Mouse (Mus musculus) ES-E14 (cell line): Measurements from ENCODE around the gene Alcam. TPM values are rescaled to one million over a fixed set of nuclear protein-coding genes. Genes with fewer than 3 reads are reported as not detected.

ENCODE experiments used
- DNase-seq: peaks from one replicate; pipeline ENCODE4 v3.0.0-alpha.2; 2013; ENCODE audit warnings: low read depth, low spot score
- H3K27ac ChIP-seq: 2 replicates; pipeline ENCODE4 v1.5.1; 2012; ENCODE audit warnings: low read depth, mild to moderate bottlenecking, low read length, moderate library complexity, mixed read lengths; ENCODE audit not compliant: poor library complexity, insufficient read depth, severe bottlenecking
- H3K36me3 ChIP-seq: 2 replicates; pipeline ENCODE4 v1.6.1; 2012; ENCODE audit warnings: mild to moderate bottlenecking, low read length, moderate library complexity, mixed read lengths; ENCODE audit not compliant: control insufficient read depth, poor library complexity, insufficient read depth, severe bottlenecking
- H3K4me1 ChIP-seq, 2 experiments: fragments of 150-350 bp in 1 of 2; sonication (generic) in 1 of 2; 2 replicates each; pipeline ENCODE4 v1.6.1; 2012; ENCODE audit warnings: low read length in 2 of 2, mild to moderate bottlenecking in 1 of 2, mixed read lengths in 1 of 2; ENCODE audit not compliant: control insufficient read depth in 2 of 2, insufficient read depth in 2 of 2, poor library complexity in 1 of 2
- H3K4me3 ChIP-seq, 2 experiments: fragments of 150-350 bp in 1 of 2; sonication (generic) in 1 of 2; 2 replicates each; pipeline ENCODE4 v1.5.1; 2012; ENCODE audit warnings: low read length in 2 of 2, low read depth in 1 of 2, mild to moderate bottlenecking in 1 of 2, mixed read lengths in 1 of 2; ENCODE audit not compliant: insufficient read depth in 1 of 2, poor library complexity in 1 of 2, severe bottlenecking in 1 of 2
- H3K9ac ChIP-seq: 2 replicates; pipeline ENCODE4 v1.6.1; 2012; ENCODE audit warnings: low read depth, mild to moderate bottlenecking, low read length, mixed read lengths; ENCODE audit not compliant: poor library complexity, insufficient read depth, severe bottlenecking
- H3K9me3 ChIP-seq: fragments of 150-350 bp; sonication (generic); 2 replicates; pipeline ENCODE4 v1.6.1; 2012; ENCODE audit warnings: low read depth, mild to moderate bottlenecking, low read length; ENCODE audit not compliant: control insufficient read depth, insufficient read depth
- CHD2 ChIP-seq: IDR thresholded peaks from 2 replicates; pipeline ENCODE4 v1.6.1; 2014; ENCODE audit warnings: mild to moderate bottlenecking, low read depth, low read length, inconsistent platforms
- HCFC1 ChIP-seq: IDR thresholded peaks from 2 replicates; pipeline ENCODE4 v1.6.1; 2012; ENCODE audit warnings: low read length, inconsistent platforms, borderline replicate concordance; ENCODE audit not compliant: insufficient read depth
- MAFK ChIP-seq: IDR thresholded peaks from 2 replicates; pipeline ENCODE4 v1.6.1; 2014; ENCODE audit warnings: mild to moderate bottlenecking, low read depth, low read length, inconsistent platforms; ENCODE audit not compliant: insufficient read depth
- ZC3H11A ChIP-seq: IDR thresholded peaks from 2 replicates; pipeline ENCODE4 v1.6.1; 2012; ENCODE audit warnings: low read depth, mild to moderate bottlenecking, inconsistent platforms, low read length, borderline replicate concordance
- ZNF384 ChIP-seq: IDR thresholded peaks from 2 replicates; pipeline ENCODE4 v1.6.1; 2012; ENCODE audit warnings: low read depth, low read length, inconsistent platforms
- in situ Hi-C, 2 experiments: fragments of 600-800 bp; cut with MboI; formaldehyde crosslinking; loops; one replicate each; pipeline ENCODE4 v1.15.1; 2025; ENCODE audit warnings: low sequenced_read_pairs in 2 of 2, inconsistent platforms in 1 of 2; ENCODE audit not compliant: unreplicated experiment in 2 of 2
- total RNA-seq: library from RNA; depleted of rRNA; stranded (reverse); fragments of 300-350 nt; gene quantifications from 2 replicates; pipeline ENCODE4 v1.2.3, GENCODE M21; 2012

Gene Alcam
- total RNA-seq, 1 experiment, result 8.1 TPM

- Histone ChIP-seq H3K36me3 (no peaks in the 10 kb centered on the region), H3K27ac (no peak overlapping the region), H3K9ac (no peak overlapping the region), H3K4me3 (no peak overlapping the region), H3K9me3 (no peaks in the 10 kb centered on the region), H3K4me1 (no peaks in the 10 kb centered on the region)
- in situ Hi-C loops, result no loop called here
- DNase-seq, result no peak
- TF ChIP-seq ZC3H11A (no peak), MAFK (no peak), ZNF384 (no peak), HCFC1 (no peak), CHD2 (no peak)
Observed at GRCm38 (mm10) chr16:52242144-52242543, 211.7 kb downstream of the Alcam start.

GRCm38 (mm10) chr16:52229930-52230329, 223.9 kb downstream of the Alcam start:
- in situ Hi-C loops, result no loop called here
- H3K4me3 ChIP-seq, result no peak overlapping the region

GRCm38 (mm10) chr16:52229446-52229845, 224.4 kb downstream of the Alcam start:
- H3K4me3 ChIP-seq, result no peak overlapping the region
- TF ChIP-seq CHD2, result no peak
- no peak for TF ChIP-seq ZNF384
- TF ChIP-seq HCFC1, result no peak
- no peak for TF ChIP-seq ZC3H11A
- TF ChIP-seq MAFK, result no peak
- no peak for DNase-seq
- peaks cover 0 to 2% of the 10 kb centered on the region in 2 experiments; a peak in 1 of 4 replicates for H3K4me1 ChIP-seq
- H3K9me3 ChIP-seq, result no peaks in the 10 kb centered on the region
- H3K27ac ChIP-seq, result no peak overlapping the region
- in situ Hi-C loops, result no loop called here
- H3K36me3 ChIP-seq, result no peaks in the 10 kb centered on the region
- no peak overlapping the region for H3K9ac ChIP-seq

More at GRCm38 (mm10) chr16:52229930-52230329, 223.9 kb downstream of the Alcam start:
- H3K27ac ChIP-seq, result no peak overlapping the region
- H3K36me3 ChIP-seq, result no peaks in the 10 kb centered on the region
- no peaks in the 10 kb centered on the region for H3K9me3 ChIP-seq
- DNase-seq, result no peak
- no peak overlapping the region for H3K9ac ChIP-seq
- TF ChIP-seq MAFK (no peak), HCFC1 (no peak), ZNF384 (no peak), CHD2 (no peak), ZC3H11A (no peak)
- peaks cover 0 to 2% of the 10 kb centered on the region in 2 experiments; a peak in 1 of 4 replicates for H3K4me1 ChIP-seq

GRCm38 (mm10) chr16:52222896-52223295, 231.0 kb downstream of the Alcam start:
- no peaks in the 10 kb centered on the region for H3K9me3 ChIP-seq
- H3K9ac ChIP-seq, result no peak overlapping the region
- no peaks in the 10 kb centered on the region for H3K4me1 ChIP-seq
- no peaks in the 10 kb centered on the region for H3K36me3 ChIP-seq
- H3K4me3 ChIP-seq, result no peak overlapping the region
- in situ Hi-C loops, result no loop called here
- H3K27ac ChIP-seq, result no peak overlapping the region
- no peak for TF ChIP-seq ZNF384
- no peak for TF ChIP-seq ZC3H11A
- TF ChIP-seq HCFC1, result no peak
- no peak for TF ChIP-seq CHD2
- no peak for TF ChIP-seq MAFK
- no peak for DNase-seq

- peak; percentile 28 for DNase-seq
Observed at GRCm38 (mm10) chr16:52219069-52219468, 234.8 kb downstream of the Alcam start.

More at GRCm38 (mm10) chr16:52219069-52219468, 234.8 kb downstream of the Alcam start:
- TF ChIP-seq ZC3H11A (no peak), MAFK (no peak)
- no peaks in the 10 kb centered on the region for H3K9me3 ChIP-seq
- no peaks in the 10 kb centered on the region for H3K4me1 ChIP-seq
- H3K27ac ChIP-seq, result no peak overlapping the region
- in situ Hi-C loops, result no loop called here
- no peak overlapping the region for H3K4me3 ChIP-seq
- H3K9ac ChIP-seq, result no peak overlapping the region
- H3K36me3 ChIP-seq, result no peaks in the 10 kb centered on the region
